Mouse (Mus musculus): ENCODE measurements around the gene Ociad2.

Gene Ociad2

GRCm38 (mm10) chr5:73340723-73341235 is at the start of gene Ociad2:
Gene Ociad2, minus strand, starts transcription at chr5:73341028.
- no peak for DNase-seq (ENCODE audit: low read depth, low spot score)

GRCm38 (mm10) chr5:73383647-73383970 is 42.8 kb upstream of the Ociad2 start:
- peak; percentile 44 for DNase-seq (ENCODE audit: low read depth, low spot score)

GRCm38 (mm10) chr5:73382737-73383646 is 42.2 kb upstream of the Ociad2 start:
- DNase-seq (ENCODE audit: low read depth, low spot score), result peak; percentile 89

GRCm38 (mm10) chr5:73381976-73382540 is 41.2 kb upstream of the Ociad2 start:
- DNase-seq (ENCODE audit: low read depth, low spot score), result no peak

GRCm38 (mm10) chr5:73381510-73381909 is 40.7 kb upstream of the Ociad2 start:
- DNase-seq (ENCODE audit: low read depth, low spot score), result no peak

- DNase-seq (ENCODE audit: low read depth, low spot score), result no peak
Observed at GRCm38 (mm10) chr5:73380829-73381228, 40.0 kb upstream of the Ociad2 start.

GRCm38 (mm10) chr5:73379908-73380307 is 39.1 kb upstream of the Ociad2 start:
- peak; percentile 81 for DNase-seq (ENCODE audit: low read depth, low spot score)

GRCm38 (mm10) chr5:73376491-73376890 is 35.7 kb upstream of the Ociad2 start:
- DNase-seq (ENCODE audit: low read depth, low spot score), result no peak

- no peak for DNase-seq (ENCODE audit: low read depth, low spot score)
Observed at GRCm38 (mm10) chr5:73376041-73376440, 35.2 kb upstream of the Ociad2 start.

- peak; percentile 30 for DNase-seq (ENCODE audit: low read depth, low spot score)
Observed at GRCm38 (mm10) chr5:73373184-73373583, 32.4 kb upstream of the Ociad2 start.

- no peak for DNase-seq (ENCODE audit: low read depth, low spot score)
Observed at GRCm38 (mm10) chr5:73372601-73373000, 31.8 kb upstream of the Ociad2 start.

GRCm38 (mm10) chr5:73369731-73370130 is 28.9 kb upstream of the Ociad2 start:
- DNase-seq (ENCODE audit: low read depth, low spot score), result no peak

- no peak for DNase-seq (ENCODE audit: low read depth, low spot score)
Observed at GRCm38 (mm10) chr5:73368845-73369447, 28.1 kb upstream of the Ociad2 start.

- no peak for DNase-seq (ENCODE audit: low read depth, low spot score)
Observed at GRCm38 (mm10) chr5:73367906-73368305, 27.1 kb upstream of the Ociad2 start.

GRCm38 (mm10) chr5:73364107-73364864 is 23.5 kb upstream of the Ociad2 start:
- DNase-seq (ENCODE audit: low read depth, low spot score), result no peak

GRCm38 (mm10) chr5:73362791-73363190 is 22.0 kb upstream of the Ociad2 start:
- DNase-seq (ENCODE audit: low read depth, low spot score), result no peak

- no peak for DNase-seq (ENCODE audit: low read depth, low spot score)
Observed at GRCm38 (mm10) chr5:73362338-73362737, 21.5 kb upstream of the Ociad2 start.

- DNase-seq (ENCODE audit: low read depth, low spot score), result no peak
Observed at GRCm38 (mm10) chr5:73360240-73360639, 19.4 kb upstream of the Ociad2 start.

GRCm38 (mm10) chr5:73359752-73360141 is 18.9 kb upstream of the Ociad2 start:
- DNase-seq (ENCODE audit: low read depth, low spot score), result no peak

GRCm38 (mm10) chr5:73359134-73359751 is 18.4 kb upstream of the Ociad2 start:
- no peak for DNase-seq (ENCODE audit: low read depth, low spot score)

GRCm38 (mm10) chr5:73355393-73355792 is 14.6 kb upstream of the Ociad2 start:
- DNase-seq (ENCODE audit: low read depth, low spot score), result no peak
